Mouse (Mus musculus) small intestine, adult 2 months (tissue): ENCODE data around the gene Rps15.

Experiments used
- CTCF ChIP-seq: fragments of 200-500 bp; IDR thresholded peaks from 2 replicates; pipeline ENCODE4 v1.5.1; 2012; ENCODE audit warnings: low read depth, mild to moderate bottlenecking, control low read depth, inconsistent platforms, low read length, moderate library complexity, mixed read lengths; ENCODE audit not compliant: insufficient replicate concordance, insufficient read length; ENCODE audit errors: extremely low read depth
- POLR2A ChIP-seq: fragments of 200-500 bp; IDR thresholded peaks from 2 replicates; pipeline ENCODE4 v1.6.1; 2012; ENCODE audit warnings: low read depth, mild to moderate bottlenecking, control low read depth, inconsistent platforms, low read length, moderate library complexity

DNA sequence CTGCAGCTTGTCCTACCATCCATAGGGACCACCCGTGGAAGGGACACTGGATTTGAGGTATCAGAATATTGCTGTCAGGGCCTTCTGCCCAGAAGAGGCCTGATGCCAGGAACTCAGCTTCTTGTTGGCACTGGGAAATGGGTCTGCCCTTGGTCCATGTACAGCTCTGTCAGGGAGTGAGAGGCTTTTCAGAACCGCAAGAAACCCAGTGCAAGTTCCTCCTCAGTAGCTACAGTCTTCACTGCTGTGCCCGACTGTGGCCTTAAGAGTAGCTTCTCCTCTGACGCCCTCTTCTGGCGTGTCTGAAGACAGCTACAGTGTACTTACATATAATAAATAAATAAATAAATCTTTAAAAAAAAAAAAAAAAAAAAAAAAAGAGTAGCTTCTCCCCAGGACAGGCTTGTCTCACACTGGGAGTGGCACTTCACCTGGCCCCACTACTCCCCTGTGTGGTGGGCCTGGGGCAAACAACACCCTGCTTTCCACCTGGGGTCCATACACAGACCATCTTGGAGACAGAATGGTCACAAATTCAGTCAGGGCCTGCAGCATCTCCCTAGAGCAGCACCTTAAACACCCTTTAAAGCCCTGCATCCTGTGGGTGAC is 47.4 kb upstream of the Rps15 start:
- TF ChIP-seq POLR2A: no peak
- peak; percentile 29; the same call in 1 of the 2 replicates for TF ChIP-seq CTCF
